Comparison of ENCODE assay signal across 8 mouse cellular contexts in genomic region chr8:117260930-117261475, GRCm38 (mm10). TPM values are rescaled to one million over a fixed set of nuclear protein-coding genes. Genes with fewer than 3 reads are reported as not detected.
DNase-seq lines count a peak whose midpoint lies in the region; ATAC-seq and TF ChIP-seq lines count a peak whose summit lies in the region.

No protein-coding gene starts in this region.

- peak overlapping the region; percentile 89 for H3K4me2 ChIP-seq in heart, embryonic 15.5 days
- peak overlapping the region; percentile 96 for H3K4me2 ChIP-seq in forebrain, embryonic 16.5 days (ENCODE audit: low read length)
- peak overlapping the region; percentile 35 for H3K4me2 ChIP-seq in liver, embryonic 16.5 days (ENCODE audit: low read depth, low read length)

- peaks cover 52% of the 10 kb centered on the region for H3K4me1 ChIP-seq in heart, embryonic 15.5 days (replicated peaks)
- peaks cover 16% of the 10 kb centered on the region for H3K4me1 ChIP-seq in heart, adult 2 months (ENCODE audit: control insufficient read depth, insufficient read depth, low read length)
- peaks cover 45% of the 10 kb centered on the region for H3K4me1 ChIP-seq in forebrain, embryonic 16.5 days (replicated peaks; ENCODE audit: control insufficient read depth, insufficient read depth, low read length)
- H3K4me1 ChIP-seq in liver, embryonic 16.5 days (ENCODE audit: control insufficient read depth, low read depth, low read length), result peaks cover 67% of the 10 kb centered on the region

- H3K27me3 ChIP-seq in heart, embryonic 15.5 days, result no peaks in the 10 kb centered on the region
- no peaks in the 10 kb centered on the region for H3K27me3 ChIP-seq in heart, adult 2 months (ENCODE audit: control insufficient read depth, insufficient read depth, low read length)
- H3K27me3 ChIP-seq in forebrain, embryonic 16.5 days (replicated peaks; ENCODE audit: control insufficient read depth, insufficient read depth, low read length), result no peaks in the 10 kb centered on the region
- H3K27me3 ChIP-seq in liver, embryonic 16.5 days (ENCODE audit: control insufficient read depth, insufficient read depth, low read depth, low read length), result no peaks in the 10 kb centered on the region

- no peak for DNase-seq in heart, adult 2 months
- DNase-seq in Muller cell, postnatal 12 days (ENCODE audit: inconsistent ontology term), result peak; percentile 34
- no peak for DNase-seq in testis, postnatal 10 days (ENCODE audit: low spot score)
- DNase-seq in thymus, postnatal 25 days, result no peak

- intact Hi-C loops in heart, adult 2 months (cut with DNase I), result no loop called here

- H3K36me3 ChIP-seq in heart, embryonic 15.5 days, result no peaks in the 10 kb centered on the region
- H3K36me3 ChIP-seq in heart, adult 2 months (ENCODE audit: control insufficient read depth, insufficient read depth, low read length), result no peaks in the 10 kb centered on the region
- no peaks in the 10 kb centered on the region for H3K36me3 ChIP-seq in forebrain, embryonic 16.5 days (ENCODE audit: control insufficient read depth, insufficient read depth)
- no peaks in the 10 kb centered on the region for H3K36me3 ChIP-seq in liver, embryonic 16.5 days (ENCODE audit: control insufficient read depth, insufficient read depth)

- no peaks in the 10 kb centered on the region for H3K9me3 ChIP-seq in heart, embryonic 15.5 days (replicated peaks)
- H3K9me3 ChIP-seq in forebrain, embryonic 16.5 days (ENCODE audit: control insufficient read depth, low read length), result no peaks in the 10 kb centered on the region
- no peaks in the 10 kb centered on the region for H3K9me3 ChIP-seq in liver, embryonic 16.5 days (replicated peaks; ENCODE audit: control insufficient read depth, low read length)

- no peak overlapping the region for H3K27ac ChIP-seq in heart, embryonic 15.5 days
- no peak overlapping the region; the same call in none of the 2 replicates for H3K27ac ChIP-seq in heart, adult 2 months
- H3K27ac ChIP-seq in forebrain, embryonic 16.5 days (ENCODE audit: low read length), result peak overlapping the region; percentile 73
- H3K27ac ChIP-seq in liver, embryonic 16.5 days (ENCODE audit: low read length), result 0 out of 2 replicates have a peak overlapping the region, but pooled peaks have one; percentile 11

- no peak for TF ChIP-seq POLR2A in heart, adult 2 months (IDR thresholded peaks at IDR 0.05; ENCODE audit: insufficient read depth, low read depth, low read length)

- no peak for ATAC-seq in heart, embryonic 15.5 days (replicated peaks; ENCODE audit: insufficient number of reproducible peaks, insufficient read depth, low FRiP score, low read depth)
- ATAC-seq in forebrain, embryonic 16.5 days, result no peak
- no peak for ATAC-seq in liver, embryonic 16.5 days (ENCODE audit: low read depth)
- ATAC-seq in erythroid progenitor cell, adult 5-6 weeks (replicated peaks; ENCODE audit: low FRiP score, poor library complexity, severe bottlenecking), result no peak

- no peak overlapping the region for H3K4me3 ChIP-seq in heart, embryonic 15.5 days
- no peak overlapping the region for H3K4me3 ChIP-seq in heart, adult 2 months
- H3K4me3 ChIP-seq in forebrain, embryonic 16.5 days (replicated peaks; ENCODE audit: low read length), result peak overlapping the region; percentile 64
- H3K4me3 ChIP-seq in liver, embryonic 16.5 days (ENCODE audit: low read depth, low read length), result peak overlapping the region; percentile 18; the same call in 1 of the 2 replicates

- H3K9ac ChIP-seq in heart, embryonic 15.5 days, result no peak overlapping the region
- H3K9ac ChIP-seq in heart, adult 2 months (ENCODE audit: low read depth, low read length), result no peak overlapping the region
- H3K9ac ChIP-seq in forebrain, embryonic 16.5 days (replicated peaks; ENCODE audit: low read depth, low read length), result peak overlapping the region; percentile 83
- H3K9ac ChIP-seq in liver, embryonic 16.5 days (ENCODE audit: low read depth, low read length), result no peak overlapping the region

- 0 out of 2 replicates have a peak, but pooled peaks cover 2% of the 10 kb centered on the region for H3K79me2 ChIP-seq in heart, adult 2 months (replicated peaks; ENCODE audit: control insufficient read depth, insufficient read depth, low read length)

- WGBS in heart, embryonic 15.5 days, result 58% methylated on average over 14 of the region's 14 CpGs
- WGBS in heart, adult 2 months, result 53% methylated on average over 14 of the region's 14 CpGs
- 27% methylated on average over 14 of the region's 14 CpGs for WGBS in forebrain, embryonic 16.5 days
- WGBS in liver, embryonic 16.5 days (ENCODE audit: insufficient replicate concordance), result 69% methylated on average over 14 of the region's 14 CpGs

- no peak for TF ChIP-seq EP300 in heart, adult 2 months (IDR thresholded peaks at IDR 0.05; ENCODE audit: insufficient read depth, low read depth, low read length)

- no peak for TF ChIP-seq CTCF in heart, adult 2 months (IDR thresholded peaks at IDR 0.05)

RNA-seq across cellular contexts. Expression of gene Cmip, which starts 4.1 kb away (rescaled TPM):
- polyA plus RNA-seq in heart, embryonic 15.5 days (2015; fragmentation: Nextera tagmentation; extraction: Ambion mirVana), result 9.4 and 16.3 TPM in 2 replicates
- 10 to 100 TPM; 20.1 to 20.8 TPM for total RNA-seq in heart, adult 2 months (2021)
- polyA plus RNA-seq in heart, adult 2 months (2012; rRNA removed), result 11.8 and 13.6 TPM in 2 replicates
- 80.1 and 98.1 TPM in 2 replicates for polyA plus RNA-seq in forebrain, embryonic 16.5 days (2015; fragmentation: Nextera tagmentation; extraction: Ambion mirVana)
- 8.4 and 9.1 TPM in 2 replicates for polyA plus RNA-seq in liver, embryonic 16.5 days (2015; fragmentation: Nextera tagmentation; extraction: Ambion mirVana)
- 50.3 and 64.2 TPM in 2 replicates for total RNA-seq in erythroid progenitor cell, adult 5-6 weeks (2015; ENCODE audit: low replicate concordance)
- total RNA-seq in erythroid progenitor cell, adult 5-6 weeks (2017; ENCODE audit: low replicate concordance), result 42.0 and 49.3 TPM in 2 replicates

Comparison
In these comparisons a context has a peak if more than half of its experiments do, and no peak if none do; other contexts are left out.
1. H3K27ac ChIP-seq: peak in forebrain, embryonic 16.5 days (single experiment) and liver, embryonic 16.5 days (single experiment); none in heart, embryonic 15.5 days (single experiment) and heart, adult 2 months (single experiment).
2. H3K4me2 ChIP-seq: peak in every context shown above with its lines; median percentile 96 in forebrain, embryonic 16.5 days; 89 in heart, embryonic 15.5 days; 35 in liver, embryonic 16.5 days.
3. H3K4me3 ChIP-seq: peak in forebrain, embryonic 16.5 days (single experiment) and liver, embryonic 16.5 days (single experiment); none in heart, embryonic 15.5 days (single experiment) and heart, adult 2 months (single experiment).